Mouse (Mus musculus): ENCODE measurements at regions not wholly inside any gene's neighbourhood (a gene's known extent, or its start where the extent isn't known, plus 50 kb on each side); places are given as distances from the start of the nearest gene placed in this dataset.

- H3K4me3 ChIP-seq (ENCODE audit: low read depth, low read length), result no peak overlapping the region
- H3K27me3 ChIP-seq (ENCODE audit: control insufficient read depth, insufficient read depth, low read length), result no peaks in the 10 kb centered on the region
- ATAC-seq (replicated peaks; ENCODE audit: insufficient number of reproducible peaks, low FRiP score, low TSS enrichment, low read depth), result no peak
- H3K36me3 ChIP-seq (replicated peaks; ENCODE audit: control insufficient read depth, insufficient read depth, low read depth, low read length), result no peaks in the 10 kb centered on the region
- H3K27ac ChIP-seq (replicated peaks; ENCODE audit: low read depth, low read length), result no peak overlapping the region
- no peaks in the 10 kb centered on the region for H3K9me3 ChIP-seq (replicated peaks; ENCODE audit: control insufficient read depth, low read length)
- DNase-seq (ENCODE audit: low spot score), result no peak
- no peak overlapping the region for H3K4me2 ChIP-seq (ENCODE audit: low read depth, low read length)
- H3K9ac ChIP-seq (replicated peaks; ENCODE audit: low read length), result no peak overlapping the region
- 81% methylated on average over 4 of the region's 4 CpGs for WGBS
- H3K4me1 ChIP-seq (ENCODE audit: control insufficient read depth, insufficient read depth, low read length), result no peaks in the 10 kb centered on the region
Observed at GRCm38 (mm10) chr19:35890191-35890590, 167.1 kb downstream of the Htr7 start.

DNA sequence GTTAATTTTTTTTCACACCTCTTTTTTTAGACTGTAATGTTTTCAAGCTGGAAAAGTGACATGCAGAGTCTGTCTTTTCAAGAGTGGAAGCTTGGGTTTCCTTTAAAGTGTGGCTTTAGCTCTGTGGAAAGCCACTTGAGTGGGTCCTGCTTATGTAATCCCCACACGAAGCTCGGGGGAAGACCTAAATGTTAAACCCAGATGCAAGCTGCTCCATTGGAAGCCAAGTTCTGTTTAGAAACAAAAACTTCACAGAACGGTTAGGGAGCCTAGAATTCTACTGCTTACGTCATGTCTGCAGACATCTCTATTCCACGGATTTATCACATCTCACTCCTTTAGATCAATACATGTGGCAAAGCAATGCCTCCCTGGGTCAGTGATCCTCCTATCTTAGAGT lies 171.0 kb downstream of the Htr7 start:
- no peak overlapping the region for H3K27ac ChIP-seq (replicated peaks; ENCODE audit: low read depth, low read length)
- no peaks in the 10 kb centered on the region for H3K9me3 ChIP-seq (replicated peaks; ENCODE audit: control insufficient read depth, low read length)
- DNase-seq (ENCODE audit: low spot score), result no peak
- no peak overlapping the region for H3K4me3 ChIP-seq (ENCODE audit: low read depth, low read length)
- H3K9ac ChIP-seq (replicated peaks; ENCODE audit: low read length), result no peak overlapping the region
- WGBS, result 85% methylated on average over 5 of the region's 5 CpGs
- H3K27me3 ChIP-seq (ENCODE audit: control insufficient read depth, insufficient read depth, low read length), result no peaks in the 10 kb centered on the region
- H3K4me1 ChIP-seq (ENCODE audit: control insufficient read depth, insufficient read depth, low read length), result no peaks in the 10 kb centered on the region
- no peaks in the 10 kb centered on the region for H3K36me3 ChIP-seq (replicated peaks; ENCODE audit: control insufficient read depth, insufficient read depth, low read depth, low read length)
- H3K4me2 ChIP-seq (ENCODE audit: low read depth, low read length), result no peak overlapping the region
- ATAC-seq (replicated peaks; ENCODE audit: insufficient number of reproducible peaks, low FRiP score, low TSS enrichment, low read depth), result no peak

DNA sequence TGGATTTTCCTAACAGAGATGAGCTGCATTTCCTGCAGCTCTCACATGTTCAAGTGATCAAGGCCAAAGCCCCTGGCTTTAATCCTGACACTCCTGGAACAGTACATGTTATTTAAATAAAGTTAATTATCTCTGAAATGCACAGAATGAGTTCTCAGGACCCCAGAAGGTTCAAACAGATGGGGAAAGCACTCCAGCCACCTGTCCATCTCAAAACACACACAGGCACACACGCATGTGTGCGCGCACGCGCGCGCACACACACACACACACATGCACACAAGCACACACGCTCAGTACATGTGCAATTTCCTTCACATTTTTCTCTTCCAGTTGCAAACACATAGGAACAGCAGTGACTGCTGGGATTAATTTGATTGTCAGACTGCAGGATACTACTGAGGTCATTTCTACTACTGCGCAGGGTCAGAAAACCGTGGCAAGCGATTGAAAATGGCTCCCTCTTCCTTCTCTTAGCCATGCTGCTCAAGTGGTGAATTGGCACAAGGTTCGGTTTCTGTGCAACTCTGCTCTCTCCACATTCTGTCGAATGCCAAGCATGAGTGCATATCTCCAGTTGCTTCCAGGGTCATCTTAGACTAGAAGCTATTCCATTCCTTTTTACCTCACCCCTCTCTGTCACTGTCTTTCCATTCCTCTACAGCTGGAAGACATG lies 175.4 kb downstream of the Htr7 start:
- H3K36me3 ChIP-seq (replicated peaks; ENCODE audit: control insufficient read depth, insufficient read depth, low read depth, low read length), result no peaks in the 10 kb centered on the region
- H3K9me3 ChIP-seq (replicated peaks; ENCODE audit: control insufficient read depth, low read length), result no peaks in the 10 kb centered on the region
- ATAC-seq (replicated peaks; ENCODE audit: insufficient number of reproducible peaks, low FRiP score, low TSS enrichment, low read depth) (no peak), DNase-seq (ENCODE audit: low spot score) (no peak)
- no peaks in the 10 kb centered on the region for H3K27me3 ChIP-seq (ENCODE audit: control insufficient read depth, insufficient read depth, low read length)
- no peak overlapping the region for H3K27ac ChIP-seq (replicated peaks; ENCODE audit: low read depth, low read length)
- no peaks in the 10 kb centered on the region for H3K4me1 ChIP-seq (ENCODE audit: control insufficient read depth, insufficient read depth, low read length)
- no peak overlapping the region for H3K9ac ChIP-seq (replicated peaks; ENCODE audit: low read length)
- WGBS, result 96% methylated on average over 13 of the region's 13 CpGs
- no peak overlapping the region for H3K4me3 ChIP-seq (ENCODE audit: low read depth, low read length)
- no peak overlapping the region for H3K4me2 ChIP-seq (ENCODE audit: low read depth, low read length)

- no peak overlapping the region for H3K4me3 ChIP-seq (ENCODE audit: low read depth, low read length)
- H3K27ac ChIP-seq (replicated peaks; ENCODE audit: low read depth, low read length), result no peak overlapping the region
- ATAC-seq (replicated peaks; ENCODE audit: insufficient number of reproducible peaks, low FRiP score, low TSS enrichment, low read depth), result no peak
- 67% methylated on average over 1 of the region's 1 CpGs for WGBS
- H3K36me3 ChIP-seq (replicated peaks; ENCODE audit: control insufficient read depth, insufficient read depth, low read depth, low read length), result no peaks in the 10 kb centered on the region
- H3K27me3 ChIP-seq (ENCODE audit: control insufficient read depth, insufficient read depth, low read length), result no peaks in the 10 kb centered on the region
- H3K4me1 ChIP-seq (ENCODE audit: control insufficient read depth, insufficient read depth, low read length), result no peaks in the 10 kb centered on the region
- H3K9ac ChIP-seq (replicated peaks; ENCODE audit: low read length), result no peak overlapping the region
- H3K4me2 ChIP-seq (ENCODE audit: low read depth, low read length), result no peak overlapping the region
- no peak for DNase-seq (ENCODE audit: low spot score)
- no peaks in the 10 kb centered on the region for H3K9me3 ChIP-seq (replicated peaks; ENCODE audit: control insufficient read depth, low read length)
Observed at GRCm38 (mm10) chr19:35875464-35875863, 181.8 kb downstream of the Htr7 start.

GRCm38 (mm10) chr19:35870720-35871119 lies 186.6 kb downstream of the Htr7 start:
- DNase-seq (ENCODE audit: low spot score) (no peak), ATAC-seq (replicated peaks; ENCODE audit: insufficient number of reproducible peaks, low FRiP score, low TSS enrichment, low read depth) (no peak)
- Histone ChIP-seq H3K27ac (replicated peaks; ENCODE audit: low read depth, low read length) (no peak overlapping the region), H3K36me3 (replicated peaks; ENCODE audit: control insufficient read depth, insufficient read depth, low read depth, low read length) (no peaks in the 10 kb centered on the region), H3K9me3 (replicated peaks; ENCODE audit: control insufficient read depth, low read length) (no peaks in the 10 kb centered on the region), H3K9ac (replicated peaks; ENCODE audit: low read length) (no peak overlapping the region), H3K4me1 (ENCODE audit: control insufficient read depth, insufficient read depth, low read length) (no peaks in the 10 kb centered on the region), H3K4me3 (ENCODE audit: low read depth, low read length) (no peak overlapping the region), H3K4me2 (ENCODE audit: low read depth, low read length) (no peak overlapping the region), H3K27me3 (ENCODE audit: control insufficient read depth, insufficient read depth, low read length) (no peaks in the 10 kb centered on the region)
- WGBS, result 73% methylated on average over 4 of the region's 4 CpGs

- Histone ChIP-seq H3K36me3 (replicated peaks; ENCODE audit: control insufficient read depth, insufficient read depth, low read depth, low read length) (no peaks in the 10 kb centered on the region), H3K4me2 (ENCODE audit: low read depth, low read length) (no peak overlapping the region), H3K9me3 (replicated peaks; ENCODE audit: control insufficient read depth, low read length) (no peaks in the 10 kb centered on the region), H3K4me1 (ENCODE audit: control insufficient read depth, insufficient read depth, low read length) (no peaks in the 10 kb centered on the region), H3K4me3 (ENCODE audit: low read depth, low read length) (no peak overlapping the region), H3K27me3 (ENCODE audit: control insufficient read depth, insufficient read depth, low read length) (no peaks in the 10 kb centered on the region), H3K9ac (replicated peaks; ENCODE audit: low read length) (no peak overlapping the region), H3K27ac (replicated peaks; ENCODE audit: low read depth, low read length) (no peak overlapping the region)
- 85% methylated on average over 3 of the region's 3 CpGs for whole genome bisulfite sequencing
- ATAC-seq (replicated peaks; ENCODE audit: insufficient number of reproducible peaks, low FRiP score, low TSS enrichment, low read depth) (no peak), DNase-seq (ENCODE audit: low spot score) (no peak)
Observed at GRCm38 (mm10) chr19:35868543-35868942, 188.8 kb downstream of the Htr7 start.

DNA sequence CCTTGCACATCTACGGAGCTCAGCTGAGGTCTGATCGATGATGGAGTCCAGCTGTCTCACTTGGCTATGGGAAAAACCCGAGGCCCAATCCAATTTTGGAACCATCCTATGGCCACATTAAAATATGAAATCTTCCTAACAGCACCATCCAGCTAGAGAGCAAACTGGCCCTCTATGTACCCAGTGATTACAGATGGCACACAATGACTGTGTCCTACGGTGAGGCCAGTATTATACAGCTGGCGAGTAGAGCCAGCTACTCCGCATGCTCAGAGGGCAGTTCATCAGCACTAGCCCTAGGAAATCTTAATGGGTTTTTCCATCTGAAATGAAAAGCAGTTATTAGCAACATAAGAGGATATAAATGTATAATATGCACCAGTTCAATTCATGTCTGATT lies 194.3 kb downstream of the Htr7 start:
- Histone ChIP-seq H3K4me1 (ENCODE audit: control insufficient read depth, insufficient read depth, low read length) (no peaks in the 10 kb centered on the region), H3K4me3 (ENCODE audit: low read depth, low read length) (no peak overlapping the region), H3K27ac (replicated peaks; ENCODE audit: low read depth, low read length) (no peak overlapping the region), H3K9me3 (replicated peaks; ENCODE audit: control insufficient read depth, low read length) (no peaks in the 10 kb centered on the region), H3K27me3 (ENCODE audit: control insufficient read depth, insufficient read depth, low read length) (no peaks in the 10 kb centered on the region), H3K9ac (replicated peaks; ENCODE audit: low read length) (no peak overlapping the region), H3K4me2 (ENCODE audit: low read depth, low read length) (no peak overlapping the region), H3K36me3 (replicated peaks; ENCODE audit: control insufficient read depth, insufficient read depth, low read depth, low read length) (no peaks in the 10 kb centered on the region)
- DNase-seq (ENCODE audit: low spot score) (no peak), ATAC-seq (replicated peaks; ENCODE audit: insufficient number of reproducible peaks, low FRiP score, low TSS enrichment, low read depth) (no peak)
- 84% methylated on average over 6 of the region's 6 CpGs for WGBS

DNA sequence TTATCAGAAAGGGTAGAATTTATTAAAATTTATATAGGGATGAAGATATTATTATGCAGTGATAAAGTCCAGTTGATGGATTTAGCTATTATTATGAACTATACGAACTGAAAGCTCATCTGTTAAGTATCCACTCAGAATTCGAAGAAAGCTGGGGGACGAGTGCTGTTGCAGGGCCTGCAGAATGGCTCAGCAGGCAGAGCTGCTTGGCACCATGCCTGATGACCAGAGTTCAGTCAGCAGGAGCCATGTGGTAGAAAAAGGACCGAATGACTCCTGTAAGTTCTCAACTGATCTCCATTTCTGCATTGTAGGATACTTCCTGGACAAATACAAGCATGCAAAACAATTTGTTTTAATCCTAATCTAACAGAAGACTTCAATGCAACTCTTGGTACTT lies 195.9 kb downstream of the Htr7 start:
- no peak overlapping the region for H3K4me3 ChIP-seq (ENCODE audit: low read depth, low read length)
- no peak overlapping the region for H3K9ac ChIP-seq (replicated peaks; ENCODE audit: low read length)
- ATAC-seq (replicated peaks; ENCODE audit: insufficient number of reproducible peaks, low FRiP score, low TSS enrichment, low read depth) (no peak), DNase-seq (ENCODE audit: low spot score) (no peak)
- 79% methylated on average over 4 of the region's 4 CpGs for WGBS
- H3K4me1 ChIP-seq (ENCODE audit: control insufficient read depth, insufficient read depth, low read length), result no peaks in the 10 kb centered on the region
- H3K36me3 ChIP-seq (replicated peaks; ENCODE audit: control insufficient read depth, insufficient read depth, low read depth, low read length), result no peaks in the 10 kb centered on the region
- H3K27me3 ChIP-seq (ENCODE audit: control insufficient read depth, insufficient read depth, low read length), result no peaks in the 10 kb centered on the region
- H3K27ac ChIP-seq (replicated peaks; ENCODE audit: low read depth, low read length), result no peak overlapping the region
- no peak overlapping the region for H3K4me2 ChIP-seq (ENCODE audit: low read depth, low read length)
- no peaks in the 10 kb centered on the region for H3K9me3 ChIP-seq (replicated peaks; ENCODE audit: control insufficient read depth, low read length)
